Mouse (Mus musculus) neutrophil, adult 65 days (primary cell): ENCODE data around the gene Mpv17l. TPM values are rescaled to one million over a fixed set of nuclear protein-coding genes. Genes with fewer than 3 reads are reported as not detected.

Source experiments
- total RNA-seq: library from RNA; stranded (reverse); gene quantifications from 2 replicates; pipeline ENCODE4 v1.2.4, GENCODE M21; 2023

The Mpv17l gene
- 1.2 and 1.3 TPM in 2 replicates for total RNA-seq

DNA sequence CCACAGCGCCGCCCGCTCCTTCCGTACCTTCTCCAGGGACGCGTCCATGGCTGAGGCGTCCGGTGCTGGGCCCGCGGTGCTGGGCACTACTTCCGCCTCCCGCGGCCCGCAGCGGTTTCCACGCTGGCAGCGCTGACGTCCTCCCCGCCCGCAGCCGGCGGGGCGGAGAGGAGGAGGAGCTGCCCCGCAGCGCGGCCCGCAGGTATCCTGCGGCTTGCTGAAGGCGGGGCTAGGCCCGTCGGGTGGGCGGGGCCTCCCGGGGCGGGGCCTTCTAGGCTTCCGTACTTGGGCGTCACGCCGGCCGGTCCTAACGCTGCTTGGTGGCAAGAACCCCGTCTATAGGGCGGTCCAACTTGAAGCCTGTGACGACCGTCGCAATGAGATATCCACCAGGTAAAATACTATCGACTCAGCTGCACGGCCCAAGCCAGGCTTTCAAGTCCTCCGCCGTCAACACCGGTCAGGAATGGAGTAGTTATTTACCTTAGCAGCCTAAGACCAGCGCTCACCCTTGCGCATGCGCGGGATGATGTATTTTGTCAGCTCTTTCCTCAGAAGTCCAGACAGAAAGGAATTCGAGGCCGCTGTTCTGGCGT lies at the start of gene Mpv17l, which contains the start of gene Pdxdc1:
Mpv17l (plus strand) TSS at position 274 of the 596 bp plus-strand sequence.
Pdxdc1 (minus strand) TSS at position 244 of the 596 bp plus-strand sequence.

DNA sequence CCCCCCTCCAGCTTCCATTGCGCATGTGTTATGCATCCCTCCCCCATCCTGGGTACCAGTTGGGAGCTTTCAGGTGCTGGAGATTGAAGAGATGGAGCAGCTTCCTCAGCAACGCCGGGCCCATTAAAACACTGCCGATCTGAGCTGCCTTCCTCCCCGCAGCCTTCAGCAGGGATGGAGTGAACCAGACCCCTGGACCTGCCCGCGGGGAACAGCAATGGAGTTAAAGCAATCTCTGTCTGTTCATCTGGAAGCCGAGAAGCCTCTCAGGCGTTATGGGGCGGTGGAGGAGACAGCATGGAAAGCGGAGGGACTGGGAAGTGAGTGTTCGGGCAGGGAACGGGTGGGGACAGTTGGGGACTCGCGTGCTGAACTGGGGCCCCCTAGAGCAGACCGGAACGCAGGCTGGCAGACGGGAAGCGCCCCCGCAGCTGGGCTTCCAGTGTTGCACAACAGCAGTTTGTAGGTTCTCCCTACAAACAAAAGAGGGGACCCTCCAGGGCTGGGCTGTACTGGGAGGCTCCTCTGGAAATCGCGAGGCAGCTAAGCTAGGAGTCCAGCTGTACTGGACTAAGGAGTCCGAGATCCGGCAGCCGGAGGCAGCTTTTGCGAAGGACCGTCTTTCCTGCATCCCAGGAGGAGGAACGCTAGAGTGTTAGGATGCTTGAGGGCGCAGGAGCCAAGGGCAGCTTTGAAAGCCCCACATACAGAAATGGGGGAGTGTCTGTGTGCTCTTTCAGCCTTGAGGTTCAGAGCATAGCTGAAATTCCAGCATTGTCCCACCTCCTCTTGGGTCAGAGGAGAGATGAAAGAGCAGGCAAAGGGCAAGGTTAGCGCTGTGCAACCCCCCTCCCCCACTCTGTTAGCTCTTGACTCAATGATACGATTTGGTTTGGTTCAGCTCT lies 83.9 kb downstream of the Mpv17l start, which contains the start of the genes 2900011O08Rik and Ifitm7:
2900011O08Rik (plus strand) TSS at position 31 of the 905 bp plus-strand sequence.
Ifitm7 (minus strand) TSS at position 315 of the 905 bp plus-strand sequence.

Other genes with a start within 250 kb of the Mpv17l start
- gene Parn, start 235.0 kb upstream of the Mpv17l start, total RNA-seq, result 8.3 and 9.4 TPM in 2 replicates
- 21.2 and 31.3 TPM in 2 replicates for gene Bfar, start 231.3 kb upstream of the Mpv17l start, total RNA-seq
- 12.8 and 16.8 TPM in 2 replicates for gene 3110001I22Rik, start 231.2 kb upstream of the Mpv17l start, total RNA-seq
- not detected in 2 replicates for gene Pla2g10, start 172.2 kb upstream of the Mpv17l start, total RNA-seq
- gene Rrn3, start 122.5 kb upstream of the Mpv17l start, total RNA-seq, result 7.7 and 8.2 TPM in 2 replicates
- gene Ntan1, start 84.3 kb upstream of the Mpv17l start, total RNA-seq, result 30.4 and 34.8 TPM in 2 replicates
- 35.9 and 68.0 TPM in 2 replicates for gene Pdxdc1, start within 50 bp of the Mpv17l start, total RNA-seq
- not detected in 2 replicates for gene 2900011O08Rik, start 83.4 kb downstream of the Mpv17l start, total RNA-seq
- not detected in 2 replicates for gene Ifitm7, start 83.7 kb downstream of the Mpv17l start, total RNA-seq